Mouse (Mus musculus): Measurements from ENCODE around the gene Lclat1. TPM values are rescaled to one million over a fixed set of nuclear protein-coding genes. Genes with fewer than 3 reads are reported as not detected.
A peak's percentile ranks its signal among the peaks of the same experiment; 100 is the strongest.

Lclat1 gene
- 9.4 and 9.6 TPM in 2 replicates for total RNA-seq (2012; rRNA removed)
- polyA plus RNA-seq (2012; ENCODE audit: insufficient read depth in 1 of 2, insufficient read length in 2 of 2, low read depth in 1 of 2, low replicate concordance in 2 of 2, missing spikeins in 1 of 2): 10 to 100 TPM in 1 of 2 experiments, not detected in 1; 10.5 TPM

DNA sequence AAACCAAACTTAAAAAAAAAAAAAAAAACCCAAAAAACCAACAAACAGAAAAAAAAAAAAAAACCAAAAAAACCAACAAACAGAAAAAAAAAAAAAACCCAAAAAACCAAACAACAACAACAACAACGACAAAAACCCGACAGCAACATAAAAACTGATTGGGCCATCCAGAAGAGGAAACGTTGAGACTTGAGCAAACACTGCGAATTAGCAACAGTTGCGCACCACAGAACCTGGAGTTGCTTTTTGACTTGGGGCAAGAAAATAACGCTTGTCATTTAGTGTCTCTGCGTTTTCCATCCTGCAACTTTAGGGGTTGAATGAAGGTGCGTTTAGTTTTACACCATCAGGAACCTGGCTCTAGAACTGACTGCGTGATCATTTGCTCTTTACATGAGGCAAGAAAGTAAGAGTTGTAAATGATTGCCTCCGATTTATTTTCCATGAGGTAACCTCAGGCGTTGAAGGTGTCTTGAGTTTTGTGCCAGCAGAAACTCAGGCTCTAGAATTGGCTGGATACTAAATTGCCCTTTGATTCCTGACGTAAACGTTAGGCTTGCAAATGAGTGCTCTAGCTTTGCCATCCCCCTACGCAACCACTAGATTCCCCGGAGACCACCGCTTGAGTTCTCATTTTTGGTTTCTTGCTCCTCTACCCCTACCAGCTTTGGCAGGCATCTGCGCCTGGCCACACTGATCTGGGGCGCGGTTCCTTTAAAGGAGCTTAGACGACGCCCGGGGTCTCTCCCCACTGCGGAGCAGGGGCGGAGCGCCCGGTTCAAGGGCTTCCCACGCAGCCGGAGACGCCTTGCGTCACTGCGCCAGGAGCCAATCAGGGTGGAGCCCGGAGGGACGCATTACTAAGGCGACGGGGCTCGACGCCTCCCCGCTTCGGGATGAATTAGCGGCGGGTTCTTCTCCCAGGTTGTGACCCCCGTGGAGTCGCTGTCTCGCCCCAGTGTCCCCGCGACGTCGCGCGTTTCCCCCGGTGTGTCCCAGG, at the start of gene Lclat1:
Gene Lclat1 (plus strand): TSS at position 828 of the 1,000 bp plus-strand sequence.
- peaks cover 10% of the 10 kb centered on the region for H3K79me2 ChIP-seq (ENCODE audit: control insufficient read depth, insufficient read depth, low read length, poor library complexity)
- H3K27me3 ChIP-seq (ENCODE audit: control insufficient read depth in 1 of 2, insufficient read depth in 2 of 2, low read length in 2 of 2): peaks cover 0 to 4% of the 10 kb centered on the region in 2 experiments; a peak in 2 of 4 replicates
- H3K36me3 ChIP-seq (ENCODE audit: control insufficient read depth in 1 of 2, insufficient read depth in 2 of 2, low read length in 2 of 2): peaks cover 0 to 7% of the 10 kb centered on the region in 2 experiments; a peak in 2 of 4 replicates
- no peaks in the 10 kb centered on the region for H3K9me3 ChIP-seq (replicated peaks; ENCODE audit: insufficient read depth, low read length)
- peaks cover 0 to 5% of the 10 kb centered on the region in 2 experiments; a peak in 1 of 4 replicates for H3K4me1 ChIP-seq (ENCODE audit: control insufficient read depth in 1 of 2, insufficient read depth in 2 of 2, low read length in 2 of 2)
- peak within 1 kb of the TSS; percentile 83 for H3K9ac ChIP-seq (ENCODE audit: control insufficient read depth, low read depth, low read length, poor library complexity, severe bottlenecking)
- H3K4me3 ChIP-seq (ENCODE audit: control insufficient read depth in 1 of 2, insufficient read depth in 1 of 2, low read depth in 2 of 2, low read length in 2 of 2): peak within 1 kb of the TSS; percentile 83 to 91
- peak; percentile 96 for DNase-seq (ENCODE audit: low read depth, low spot score)
- peak within 1 kb of the TSS; percentile 39 for H3K27ac ChIP-seq (ENCODE audit: control insufficient read depth, low read depth, low read length)
- TF ChIP-seq GATA1 (IDR thresholded peaks at IDR 0.05; ENCODE audit: low read depth, low read length): no peak
- TF ChIP-seq CHD2 (IDR thresholded peaks at IDR 0.05; ENCODE audit: low read length): no peak
- TF ChIP-seq EP300 (IDR thresholded peaks at IDR 0.05; ENCODE audit: low read depth in 1 of 2, low read length in 2 of 2): no peak
- TF ChIP-seq TCF12 (IDR thresholded peaks at IDR 0.05; ENCODE audit: low read depth, low read length): peak; percentile 29; the same call in 1 of the 2 replicates
- TF ChIP-seq ZKSCAN1 (IDR thresholded peaks at IDR 0.05; ENCODE audit: low read depth, low read length): no peak
- no peak; the same call in 1 of the 2 replicates for TF ChIP-seq MYC (IDR thresholded peaks at IDR 0.05; ENCODE audit: low read depth, low read length)
- peak; percentile 86 for TF ChIP-seq MXI1 (IDR thresholded peaks at IDR 0.05; ENCODE audit: low read depth, low read length)
- TF ChIP-seq POLR2AphosphoS5 (IDR thresholded peaks at IDR 0.05; ENCODE audit: borderline replicate concordance, low read depth, low read length): no peak
- TF ChIP-seq CHD1 (IDR thresholded peaks at IDR 0.05; ENCODE audit: low read depth, low read length): no peak
- peak; percentile 51; the same call in 1 of the 2 replicates for TF ChIP-seq NRF1 (IDR thresholded peaks at IDR 0.05; ENCODE audit: insufficient read depth, low read depth, low read length, poor library complexity, severe bottlenecking)
- peak; percentile 55; the same call in 1 of the 2 replicates for TF ChIP-seq MAZ (IDR thresholded peaks at IDR 0.05; ENCODE audit: low read depth, low read length)
- no peak for TF ChIP-seq BHLHE40 (IDR thresholded peaks at IDR 0.05; ENCODE audit: borderline replicate concordance, low read depth, low read length)
- no peak for TF ChIP-seq RAD21 (IDR thresholded peaks at IDR 0.05; ENCODE audit: low read depth, low read length)
- peak; percentile 63 for TF ChIP-seq TBP (IDR thresholded peaks at IDR 0.05; ENCODE audit: low read depth, low read length)
- peak; percentile 64; the same call in 1 of the 2 replicates for TF ChIP-seq ZNF384 (IDR thresholded peaks at IDR 0.05; ENCODE audit: low read depth, low read length)
- TF ChIP-seq USF1 (IDR thresholded peaks at IDR 0.05; ENCODE audit: low read depth, low read length): no peak; the same call in 1 of the 2 replicates
- TF ChIP-seq ETS1 (IDR thresholded peaks at IDR 0.05; ENCODE audit: low read depth, low read length): 0 out of 2 replicates have a peak, but pooled peaks have one; percentile 26
- peak; percentile 60 for TF ChIP-seq NELFE (IDR thresholded peaks at IDR 0.05; ENCODE audit: low read depth, low read length)
- no peak for TF ChIP-seq E2F4 (IDR thresholded peaks at IDR 0.05; ENCODE audit: borderline replicate concordance, low read depth, low read length)
- TF ChIP-seq RCOR1 (IDR thresholded peaks at IDR 0.05; ENCODE audit: low read depth, low read length): no peak
- peak; percentile 51; the same call in 1 of the 2 replicates for TF ChIP-seq POLR2AphosphoS2 (IDR thresholded peaks at IDR 0.05; ENCODE audit: low read length)
- TF ChIP-seq POLR2A (IDR thresholded peaks at IDR 0.05; ENCODE audit: control insufficient read depth in 1 of 2, insufficient read depth in 1 of 2, low read depth in 1 of 2, low read length in 2 of 2, poor library complexity in 1 of 2): peak; percentile 43 to 70; a peak in 3 of 4 replicates
- peak; percentile 50; the same call in 1 of the 2 replicates for TF ChIP-seq ELF1 (IDR thresholded peaks at IDR 0.05; ENCODE audit: low read depth, low read length)
- peak; percentile 94 for TF ChIP-seq SIN3A (IDR thresholded peaks at IDR 0.05; ENCODE audit: low read length)
- TF ChIP-seq JUND (IDR thresholded peaks at IDR 0.05; ENCODE audit: low read depth, low read length): no peak
- TF ChIP-seq MEF2A (IDR thresholded peaks at IDR 0.05; ENCODE audit: extremely low read depth, insufficient replicate concordance, low read depth, low read length, poor library complexity, severe bottlenecking): no peak
- no peak for TF ChIP-seq GABPA (IDR thresholded peaks at IDR 0.05; ENCODE audit: low read depth, low read length)
- no peak for TF ChIP-seq CTCF (IDR thresholded peaks at IDR 0.05 in 2 of 3, conservative IDR thresholded peaks at IDR 0.05 in 1 of 3; ENCODE audit: control insufficient read depth in 1 of 3, insufficient read depth in 1 of 3, low read depth in 2 of 3, low read length in 3 of 3, poor library complexity in 1 of 3, severe bottlenecking in 1 of 3)
- peak; percentile 59 for TF ChIP-seq ZMIZ1 (IDR thresholded peaks at IDR 0.05; ENCODE audit: low read depth, low read length)
- TF ChIP-seq USF2 (IDR thresholded peaks at IDR 0.05; ENCODE audit: borderline replicate concordance in 1 of 2, insufficient read depth in 1 of 2, low read depth in 1 of 2, low read length in 2 of 2): no peak
- TF ChIP-seq MYB (IDR thresholded peaks at IDR 0.05; ENCODE audit: low read depth, low read length): no peak
- TF ChIP-seq HCFC1 (IDR thresholded peaks at IDR 0.05; ENCODE audit: low read depth, low read length): peak; percentile 85
- TF ChIP-seq SMC3 (IDR thresholded peaks at IDR 0.05; ENCODE audit: low read depth, low read length): no peak

Data from MEL (cell line).